Mouse (Mus musculus) spleen, adult 18-20 months (tissue): ENCODE results near the gene Psmd8.

Experiments used
- DNase-seq, 2 experiments: peaks; one replicate each; pipeline ENCODE4 v3.0.0; 2022; ENCODE audit warnings: mixed read lengths in 2 of 2

Gene Psmd8

DNA sequence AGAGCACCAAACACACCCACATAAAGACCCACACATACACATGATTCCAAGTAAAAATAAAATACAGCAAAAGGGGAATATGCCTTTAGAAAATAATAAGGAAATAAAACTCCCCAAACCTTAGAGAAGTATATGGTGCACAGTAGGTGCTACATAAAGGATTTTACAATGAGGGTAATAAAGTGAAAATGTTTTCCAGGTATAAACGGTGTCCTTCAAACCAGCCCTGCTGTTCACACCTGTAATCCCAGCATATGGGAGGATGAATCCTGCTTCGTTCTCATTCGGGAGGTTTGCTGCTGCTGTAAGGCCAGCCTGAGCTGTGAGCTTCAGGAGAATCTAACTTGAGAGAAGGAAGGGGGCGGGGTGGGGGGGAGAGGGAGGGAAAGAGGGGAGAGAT lies 46.3 kb downstream of the Psmd8 start:
- DNase-seq: no peak

GRCm38 (mm10) chr7:29128725-29129124 lies 51.8 kb downstream of the Psmd8 start:
- DNase-seq: peak in 1 of 2 experiments; percentile 18

- peak; percentile 41 to 78 for DNase-seq
Observed at GRCm38 (mm10) chr7:29126173-29126915, 54.2 kb downstream of the Psmd8 start.

DNA sequence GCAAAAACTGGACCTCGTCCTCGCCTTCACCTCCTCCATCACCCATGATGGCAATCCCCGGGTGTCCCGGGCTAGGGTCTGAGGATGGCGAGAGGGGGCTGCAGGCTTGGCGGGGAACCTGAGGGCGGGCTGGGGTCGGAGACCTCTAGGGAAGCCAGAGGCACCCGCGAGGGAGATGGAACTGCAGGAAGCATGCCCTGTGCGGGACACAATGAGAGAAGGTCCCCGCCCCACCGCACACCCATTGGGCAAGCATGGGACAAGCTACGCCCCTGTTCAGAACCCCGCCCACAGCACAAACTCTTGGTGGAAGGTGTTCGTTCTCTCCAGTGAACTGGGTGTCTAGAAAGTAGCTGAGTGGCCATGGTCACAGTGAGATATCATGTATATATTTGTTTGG lies 55.5 kb downstream of the Psmd8 start, which contains the start of gene Ryr1:
Gene Ryr1, minus strand, starts transcription at position 210 of the 400 bp plus-strand sequence.
- peak in 1 of 2 experiments; percentile 19 for DNase-seq
